Mouse (Mus musculus) liver, embryonic 14.5 days (tissue): ENCODE data around the gene Rac3. TPM values are rescaled to one million over a fixed set of nuclear protein-coding genes. Genes with fewer than 3 reads are reported as not detected.

Experiments
- ATAC-seq: fragments of 200-750 bp; cut with Nextera tagmentation; 2 replicates; pipeline ENCODE4 v1.8.0; 2017; ENCODE audit warnings: moderate number of reproducible peaks, mild to moderate bottlenecking, moderate library complexity; ENCODE audit not compliant: insufficient read depth
- DNase-seq, 3 experiments: peaks; one replicate each; pipeline ENCODE4 v3.0.0-alpha.2; 2012 to 2013; ENCODE audit warnings: low read depth in 3 of 3, low spot score in 3 of 3
- H3K27ac ChIP-seq: fragments of 300-500 bp; sonication (generic); 2 replicates; pipeline ENCODE4 v1.5.1; 2014; ENCODE audit warnings: moderate library complexity, mild to moderate bottlenecking, control low read depth, inconsistent platforms
- H3K27me3 ChIP-seq: fragments of 300-500 bp; sonication (generic); 2 replicates; pipeline ENCODE4 v1.6.1; 2014; ENCODE audit warnings: mild to moderate bottlenecking, low read length, moderate library complexity; ENCODE audit not compliant: control insufficient read depth, insufficient read depth
- H3K36me3 ChIP-seq: fragments of 300-500 bp; sonication (generic); replicated peaks from 2 replicates; pipeline ENCODE4 v1.6.1; 2014; ENCODE audit warnings: low read depth; ENCODE audit not compliant: control insufficient read depth, insufficient read depth
- H3K4me1 ChIP-seq, 2 experiments: fragments of 200-500 bp in 1 of 2; fragments of 300-500 bp in 1 of 2; sonication (generic) in 1 of 2; replicated peaks; 2 replicates each; pipeline ENCODE4 v1.6.1; 2012 to 2014; ENCODE audit warnings: antibody characterized with exemption in 1 of 2, inconsistent platforms in 1 of 2, low read length in 1 of 2; ENCODE audit not compliant: control insufficient read depth in 2 of 2, insufficient read depth in 2 of 2
- H3K4me2 ChIP-seq: fragments of 300-500 bp; sonication (generic); 2 replicates; pipeline ENCODE4 v1.6.1; 2014; ENCODE audit warnings: low read depth, mild to moderate bottlenecking, control low read depth, moderate library complexity
- H3K4me3 ChIP-seq, 2 experiments: fragments of 200-500 bp in 1 of 2; fragments of 300-500 bp in 1 of 2; sonication (generic) in 1 of 2; 2 replicates each; pipeline ENCODE4 v1.5.1; 2012 to 2014; ENCODE audit warnings: low read depth in 2 of 2, low read length in 2 of 2, mild to moderate bottlenecking in 2 of 2, control low read depth in 1 of 2, inconsistent platforms in 1 of 2, moderate library complexity in 1 of 2; ENCODE audit not compliant: insufficient read depth in 1 of 2
- H3K9ac ChIP-seq: fragments of 300-500 bp; sonication (generic); replicated peaks from 2 replicates; pipeline ENCODE4 v1.6.1; 2014; ENCODE audit warnings: mild to moderate bottlenecking, control low read depth, moderate library complexity
- H3K9me3 ChIP-seq: fragments of 300-500 bp; sonication (generic); 2 replicates; pipeline ENCODE4 v1.6.1; 2016; ENCODE audit warnings: low read length, mixed read lengths; ENCODE audit not compliant: control insufficient read depth
- CTCF ChIP-seq: IDR thresholded peaks from 2 replicates; pipeline ENCODE4 v1.5.1; 2016; ENCODE audit warnings: antibody characterized with exemption, low read depth, control low read depth
- EP300 ChIP-seq: IDR thresholded peaks from 2 replicates; pipeline ENCODE4 v1.6.1; 2016; ENCODE audit warnings: antibody characterized with exemption, low read depth
- WGBS: fragments of 180-500 bp; shearing (Covaris S2); extraction: QIAGEN DNeasy Blood & Tissue Kit; methylation state at CpG from one replicate; pipeline ENCODE4 v1.1.7; 2014; ENCODE audit not compliant: insufficient replicate concordance; 5-methylcytosine and 5-hydroxymethylcytosine counted together
- polyA plus RNA-seq, 2 experiments: library from polyadenylated mRNA; depleted of rRNA in 1 of 2; stranded (reverse) in 1 of 2; unstranded in 1 of 2; fragments of >200 nt; fragmentation: Nextera tagmentation in 1 of 2; extraction: Ambion mirVana in 1 of 2; gene quantifications; 2 replicates each; pipeline versions ENCODE4 v1.2.1 to v1.2.3; 2012 to 2014

The Rac3 gene
- polyA plus RNA-seq, 2 experiments: 1.3 TPM; not detected in 1

DNA sequence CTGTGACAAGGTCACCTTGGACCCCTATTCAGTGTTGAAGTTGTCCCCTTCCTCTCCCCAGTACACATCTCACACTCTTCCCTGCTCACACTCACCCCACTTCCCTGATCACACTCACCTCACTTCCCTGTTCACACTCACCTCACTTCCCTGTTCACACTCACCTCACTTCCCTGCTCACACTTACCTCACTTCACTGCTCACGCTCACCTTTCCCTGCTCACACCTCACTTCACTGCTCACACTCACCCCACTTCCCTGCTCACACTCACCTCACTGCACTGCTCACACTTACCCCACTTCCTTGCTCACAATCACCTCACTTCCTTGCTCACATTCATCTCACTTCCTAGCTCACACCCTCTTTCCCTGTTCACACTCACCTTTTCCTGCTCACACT, 10.1 kb downstream of the Rac3 start:
- no peaks in the 10 kb centered on the region for H3K36me3 ChIP-seq
- H3K9ac ChIP-seq: no peak overlapping the region
- no peak overlapping the region for H3K4me3 ChIP-seq
- peaks cover 0 to 6% of the 10 kb centered on the region in 2 experiments; a peak in 2 of 4 replicates for H3K4me1 ChIP-seq
- no peak for ATAC-seq
- no peaks in the 10 kb centered on the region for H3K9me3 ChIP-seq
- 70% methylated on average over 1 of the region's 1 CpGs for WGBS
- H3K27ac ChIP-seq: no peak overlapping the region
- DNase-seq: no peak
- TF ChIP-seq EP300 (no peak), CTCF (no peak)
- no peaks in the 10 kb centered on the region for H3K27me3 ChIP-seq
- no peak overlapping the region for H3K4me2 ChIP-seq

DNA sequence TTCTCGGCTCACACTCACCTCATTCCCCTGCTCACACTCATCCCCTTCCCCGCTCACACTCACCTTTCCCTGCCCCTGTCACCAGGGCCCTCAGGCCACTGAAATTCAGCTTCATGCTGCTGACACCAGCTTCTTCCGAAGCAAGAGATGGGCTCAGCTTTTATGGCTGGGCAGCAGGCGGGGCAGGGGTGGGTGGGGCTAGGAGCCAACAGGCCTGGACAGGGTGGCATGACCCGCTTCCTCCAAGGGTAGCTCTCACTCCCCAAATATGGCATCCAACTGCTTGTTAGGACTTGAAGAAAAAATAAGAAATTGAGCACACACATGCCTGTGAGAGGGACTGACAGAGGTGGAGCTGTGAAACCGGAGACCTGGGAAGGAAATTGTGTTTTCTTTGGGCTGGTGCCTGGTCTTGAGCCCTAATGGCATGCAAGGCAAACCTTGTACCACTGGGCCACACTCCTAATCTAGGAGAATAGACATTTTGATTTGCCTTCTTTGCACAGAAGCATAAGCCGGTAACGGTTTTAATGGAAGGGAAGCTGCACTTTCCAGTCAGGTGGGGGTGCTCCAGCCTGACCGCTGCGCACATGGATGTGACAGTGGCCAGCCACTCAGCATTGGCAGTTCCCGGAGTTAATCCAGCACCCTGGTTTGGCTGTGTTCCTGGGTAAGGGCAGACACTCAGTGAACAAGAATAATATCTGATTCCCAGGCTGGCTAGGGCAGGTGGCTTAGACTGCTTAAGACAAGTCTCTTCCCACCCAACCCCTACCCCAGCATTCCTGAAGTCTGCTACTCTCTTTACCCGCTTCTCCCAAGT, 10.8 kb downstream of the Rac3 start, which contains the start of gene Cbr2:
Gene Cbr2, minus strand, starts transcription at position 257 of the 823 bp plus-strand sequence.
- H3K36me3 ChIP-seq: no peaks in the 10 kb centered on the region
- DNase-seq: no peak
- WGBS: 64% methylated on average over 12 of the region's 12 CpGs
- no peaks in the 10 kb centered on the region for H3K9me3 ChIP-seq
- TF ChIP-seq EP300: no peak
- TF ChIP-seq CTCF: no peak
- H3K4me1 ChIP-seq: peaks cover 0 to 6% of the 10 kb centered on the region in 2 experiments; a peak in 2 of 4 replicates
- no peak for ATAC-seq
- H3K27ac ChIP-seq: no peak within 1 kb of the TSS
- no peak within 1 kb of the TSS for H3K9ac ChIP-seq
- H3K27me3 ChIP-seq: no peaks in the 10 kb centered on the region
- H3K4me3 ChIP-seq: no peak within 1 kb of the TSS
- no peak within 1 kb of the TSS for H3K4me2 ChIP-seq

GRCm38 (mm10) chr11:120733521-120733920, 12.3 kb downstream of the Rac3 start:
- H3K4me3 ChIP-seq: no peak overlapping the region
- TF ChIP-seq CTCF: no peak
- no peak for TF ChIP-seq EP300
- WGBS: 48% methylated on average over 6 of the region's 6 CpGs
- ATAC-seq (no peak), DNase-seq (no peak)
- H3K27ac ChIP-seq: no peak overlapping the region
- H3K9ac ChIP-seq: no peak overlapping the region
- no peaks in the 10 kb centered on the region for H3K36me3 ChIP-seq
- peaks cover 0 to 6% of the 10 kb centered on the region in 2 experiments; a peak in 2 of 4 replicates for H3K4me1 ChIP-seq
- no peak overlapping the region for H3K4me2 ChIP-seq
- no peaks in the 10 kb centered on the region for H3K9me3 ChIP-seq
- H3K27me3 ChIP-seq: no peaks in the 10 kb centered on the region

GRCm38 (mm10) chr11:120736424-120736823, 15.2 kb downstream of the Rac3 start:
- no peak overlapping the region for H3K27ac ChIP-seq
- no peak for DNase-seq
- no peaks in the 10 kb centered on the region for H3K9me3 ChIP-seq
- H3K4me2 ChIP-seq: no peak overlapping the region
- H3K36me3 ChIP-seq: no peaks in the 10 kb centered on the region
- no peak overlapping the region for H3K9ac ChIP-seq
- TF ChIP-seq EP300 (no peak), CTCF (no peak)
- H3K4me1 ChIP-seq: no peaks in the 10 kb centered on the region
- ATAC-seq: no peak
- H3K4me3 ChIP-seq: no peak overlapping the region
- no peaks in the 10 kb centered on the region for H3K27me3 ChIP-seq
- WGBS: 48% methylated on average over 6 of the region's 6 CpGs

DNA sequence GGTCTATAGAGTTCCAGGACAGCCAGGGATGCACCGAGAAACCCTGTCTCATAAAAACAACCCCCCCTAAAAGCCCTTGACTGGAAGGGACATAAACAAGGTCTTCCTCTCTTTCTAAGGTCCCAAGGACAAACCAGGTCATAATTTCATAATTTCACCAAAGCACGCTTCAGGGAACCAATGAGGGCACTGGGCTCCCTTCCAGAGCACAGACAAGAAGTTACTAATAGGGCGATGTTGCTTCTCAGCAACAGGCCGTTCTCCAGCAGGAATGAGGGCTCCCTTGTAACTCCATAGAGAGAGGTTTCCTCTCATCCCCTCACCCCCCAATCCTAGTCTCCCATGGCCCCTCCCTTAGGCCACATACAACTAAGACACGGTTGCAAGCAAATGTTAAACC, 19.7 kb downstream of the Rac3 start:
- H3K4me3 ChIP-seq: no peak overlapping the region
- WGBS: 73% methylated on average over 5 of the region's 5 CpGs
- no peak for ATAC-seq
- no peak for DNase-seq
- H3K27me3 ChIP-seq: no peaks in the 10 kb centered on the region
- H3K9ac ChIP-seq: no peak overlapping the region
- no peaks in the 10 kb centered on the region for H3K9me3 ChIP-seq
- H3K4me2 ChIP-seq: no peak overlapping the region
- no peak overlapping the region for H3K27ac ChIP-seq
- H3K36me3 ChIP-seq: no peaks in the 10 kb centered on the region
- TF ChIP-seq EP300 (no peak), CTCF (no peak)
- H3K4me1 ChIP-seq: no peaks in the 10 kb centered on the region
